Mouse (Mus musculus): ENCODE measurements around the gene Ryr2. TPM values are rescaled to one million over a fixed set of nuclear protein-coding genes. Genes with fewer than 3 reads are reported as not detected.

Ryr2 gene
- total RNA-seq (2023) = 4.5 to 5.1 TPM (median 4.6 TPM) in 4 replicates

GRCm38 (mm10) chr13:12106662-12107632 is at the start of gene Ryr2:
Gene Ryr2 (minus strand): TSS chr13:12106945.

Other genes with a start within 250 kb of the Ryr2 start
- 36.6 to 40.3 TPM (median 39.8 TPM) in 4 replicates for gene Mtr, start 151.2 kb upstream of the Ryr2 start, total RNA-seq (2023)
- gene Actn2, start 233.8 kb upstream of the Ryr2 start, total RNA-seq (2023) = not detected in 4 replicates

All from B cell, adult 62 days (primary cell).